Mouse (Mus musculus) ES-E14 (cell line): Measurements from ENCODE around the gene Fkbp5. TPM values are rescaled to one million over a fixed set of nuclear protein-coding genes. Genes with fewer than 3 reads are reported as not detected.

Source experiments
- DNase-seq: peaks from one replicate; pipeline ENCODE4 v3.0.0-alpha.2; 2013; ENCODE audit warnings: low read depth, low spot score
- H3K27ac ChIP-seq: 2 replicates; pipeline ENCODE4 v1.5.1; 2012; ENCODE audit warnings: low read depth, mild to moderate bottlenecking, low read length, moderate library complexity, mixed read lengths; ENCODE audit not compliant: poor library complexity, insufficient read depth, severe bottlenecking
- H3K36me3 ChIP-seq: 2 replicates; pipeline ENCODE4 v1.6.1; 2012; ENCODE audit warnings: mild to moderate bottlenecking, low read length, moderate library complexity, mixed read lengths; ENCODE audit not compliant: control insufficient read depth, poor library complexity, insufficient read depth, severe bottlenecking
- H3K4me1 ChIP-seq, 2 experiments: fragments of 150-350 bp in 1 of 2; sonication (generic) in 1 of 2; 2 replicates each; pipeline ENCODE4 v1.6.1; 2012; ENCODE audit warnings: low read length in 2 of 2, mild to moderate bottlenecking in 1 of 2, mixed read lengths in 1 of 2; ENCODE audit not compliant: control insufficient read depth in 2 of 2, insufficient read depth in 2 of 2, poor library complexity in 1 of 2
- H3K4me3 ChIP-seq, 2 experiments: fragments of 150-350 bp in 1 of 2; sonication (generic) in 1 of 2; 2 replicates each; pipeline ENCODE4 v1.5.1; 2012; ENCODE audit warnings: low read length in 2 of 2, low read depth in 1 of 2, mild to moderate bottlenecking in 1 of 2, mixed read lengths in 1 of 2; ENCODE audit not compliant: insufficient read depth in 1 of 2, poor library complexity in 1 of 2, severe bottlenecking in 1 of 2
- H3K9ac ChIP-seq: 2 replicates; pipeline ENCODE4 v1.6.1; 2012; ENCODE audit warnings: low read depth, mild to moderate bottlenecking, low read length, mixed read lengths; ENCODE audit not compliant: poor library complexity, insufficient read depth, severe bottlenecking
- H3K9me3 ChIP-seq: fragments of 150-350 bp; sonication (generic); 2 replicates; pipeline ENCODE4 v1.6.1; 2012; ENCODE audit warnings: low read depth, mild to moderate bottlenecking, low read length; ENCODE audit not compliant: control insufficient read depth, insufficient read depth
- CHD2 ChIP-seq: IDR thresholded peaks from 2 replicates; pipeline ENCODE4 v1.6.1; 2014; ENCODE audit warnings: mild to moderate bottlenecking, low read depth, low read length, inconsistent platforms
- HCFC1 ChIP-seq: IDR thresholded peaks from 2 replicates; pipeline ENCODE4 v1.6.1; 2012; ENCODE audit warnings: low read length, inconsistent platforms, borderline replicate concordance; ENCODE audit not compliant: insufficient read depth
- MAFK ChIP-seq: IDR thresholded peaks from 2 replicates; pipeline ENCODE4 v1.6.1; 2014; ENCODE audit warnings: mild to moderate bottlenecking, low read depth, low read length, inconsistent platforms; ENCODE audit not compliant: insufficient read depth
- ZC3H11A ChIP-seq: IDR thresholded peaks from 2 replicates; pipeline ENCODE4 v1.6.1; 2012; ENCODE audit warnings: low read depth, mild to moderate bottlenecking, inconsistent platforms, low read length, borderline replicate concordance
- ZNF384 ChIP-seq: IDR thresholded peaks from 2 replicates; pipeline ENCODE4 v1.6.1; 2012; ENCODE audit warnings: low read depth, low read length, inconsistent platforms
- in situ Hi-C, 2 experiments: fragments of 600-800 bp; cut with MboI; formaldehyde crosslinking; loops; one replicate each; pipeline ENCODE4 v1.15.1; 2025; ENCODE audit warnings: low sequenced_read_pairs in 2 of 2, inconsistent platforms in 1 of 2; ENCODE audit not compliant: unreplicated experiment in 2 of 2
- total RNA-seq: library from RNA; depleted of rRNA; stranded (reverse); fragments of 300-350 nt; gene quantifications from 2 replicates; pipeline ENCODE4 v1.2.3, GENCODE M21; 2012

The Fkbp5 gene
- total RNA-seq, 1 experiment, result 43.6 TPM

GRCm38 (mm10) chr17:28519827-28520226 lies 2.5 kb upstream of the Fkbp5 start:
- Histone ChIP-seq H3K36me3 (no peaks in the 10 kb centered on the region), H3K4me3 (no peak overlapping the region), H3K4me1 (peaks cover 4 to 25% of the 10 kb centered on the region in 2 experiments; a peak in 3 of 4 replicates), H3K27ac (no peak overlapping the region), H3K9ac (no peak overlapping the region), H3K9me3 (no peaks in the 10 kb centered on the region)
- no peak for TF ChIP-seq MAFK
- TF ChIP-seq ZC3H11A, result no peak
- TF ChIP-seq HCFC1, result no peak
- no peak for TF ChIP-seq CHD2
- no peak for TF ChIP-seq ZNF384
- no peak for DNase-seq
- in situ Hi-C loops, result no loop called here

GRCm38 (mm10) chr17:28518615-28519071 lies 1.3 kb upstream of the Fkbp5 start:
- Histone ChIP-seq H3K27ac (no peak overlapping the region), H3K9me3 (no peaks in the 10 kb centered on the region), H3K9ac (peak overlapping the region; percentile 80), H3K36me3 (no peaks in the 10 kb centered on the region), H3K4me3 (peak overlapping the region; percentile 82 to 86), H3K4me1 (peaks cover 4 to 19% of the 10 kb centered on the region in 2 experiments; a peak in 3 of 4 replicates)
- no peak for TF ChIP-seq CHD2
- no peak for TF ChIP-seq ZNF384
- TF ChIP-seq ZC3H11A, result no peak
- TF ChIP-seq MAFK, result no peak
- TF ChIP-seq HCFC1, result no peak
- in situ Hi-C loops, result no loop called here
- DNase-seq, result no peak

GRCm38 (mm10) chr17:28517956-28518614 lies 758 bp upstream of the Fkbp5 start:
- H3K4me1 ChIP-seq, result peaks cover 4 to 19% of the 10 kb centered on the region in 2 experiments; a peak in 3 of 4 replicates
- TF ChIP-seq ZNF384, result no peak
- TF ChIP-seq MAFK, result peak; percentile 50; the same call in 1 of the 2 replicates
- TF ChIP-seq HCFC1, result no peak
- peak overlapping the region; percentile 82 to 86 for H3K4me3 ChIP-seq
- DNase-seq, result no peak
- in situ Hi-C loops, result no loop called here
- peak overlapping the region; percentile 80 for H3K9ac ChIP-seq
- no peaks in the 10 kb centered on the region for H3K36me3 ChIP-seq
- H3K27ac ChIP-seq, result no peak overlapping the region; the same call in 1 of the 2 replicates
- no peaks in the 10 kb centered on the region for H3K9me3 ChIP-seq

GRCm38 (mm10) chr17:28516881-28517280 lies 446 bp downstream of the Fkbp5 start:
- DNase-seq, result no peak
- H3K9ac ChIP-seq, result no peak overlapping the region
- in situ Hi-C loops, result no loop called here
- H3K9me3 ChIP-seq, result no peaks in the 10 kb centered on the region
- H3K4me1 ChIP-seq, result peaks cover 4 to 23% of the 10 kb centered on the region in 2 experiments; a peak in 3 of 4 replicates
- H3K4me3 ChIP-seq, result no peak overlapping the region
- no peak overlapping the region for H3K27ac ChIP-seq
- no peaks in the 10 kb centered on the region for H3K36me3 ChIP-seq
- no peak for TF ChIP-seq HCFC1
- TF ChIP-seq CHD2, result no peak
- no peak for TF ChIP-seq ZNF384
- TF ChIP-seq MAFK, result no peak
- TF ChIP-seq ZC3H11A, result no peak
